Mouse (Mus musculus) thymus, adult 2 months (tissue): Measurements from ENCODE around the gene Fndc3b.

Experiments
- CTCF ChIP-seq: fragments of 200-500 bp; IDR thresholded peaks from 2 replicates; pipeline ENCODE4 v1.5.1; 2012; ENCODE audit warnings: mild to moderate bottlenecking, control low read depth, low read length, moderate library complexity, borderline replicate concordance; ENCODE audit not compliant: control insufficient read depth, poor library complexity, insufficient read depth; ENCODE audit errors: extremely low read depth
- POLR2A ChIP-seq: fragments of 200-500 bp; IDR thresholded peaks from 2 replicates; pipeline ENCODE4 v1.6.1; 2012; ENCODE audit warnings: mild to moderate bottlenecking, low read length, control low read depth, moderate library complexity; ENCODE audit not compliant: control insufficient read depth, poor library complexity, insufficient read depth; ENCODE audit errors: extremely low read depth

DNA sequence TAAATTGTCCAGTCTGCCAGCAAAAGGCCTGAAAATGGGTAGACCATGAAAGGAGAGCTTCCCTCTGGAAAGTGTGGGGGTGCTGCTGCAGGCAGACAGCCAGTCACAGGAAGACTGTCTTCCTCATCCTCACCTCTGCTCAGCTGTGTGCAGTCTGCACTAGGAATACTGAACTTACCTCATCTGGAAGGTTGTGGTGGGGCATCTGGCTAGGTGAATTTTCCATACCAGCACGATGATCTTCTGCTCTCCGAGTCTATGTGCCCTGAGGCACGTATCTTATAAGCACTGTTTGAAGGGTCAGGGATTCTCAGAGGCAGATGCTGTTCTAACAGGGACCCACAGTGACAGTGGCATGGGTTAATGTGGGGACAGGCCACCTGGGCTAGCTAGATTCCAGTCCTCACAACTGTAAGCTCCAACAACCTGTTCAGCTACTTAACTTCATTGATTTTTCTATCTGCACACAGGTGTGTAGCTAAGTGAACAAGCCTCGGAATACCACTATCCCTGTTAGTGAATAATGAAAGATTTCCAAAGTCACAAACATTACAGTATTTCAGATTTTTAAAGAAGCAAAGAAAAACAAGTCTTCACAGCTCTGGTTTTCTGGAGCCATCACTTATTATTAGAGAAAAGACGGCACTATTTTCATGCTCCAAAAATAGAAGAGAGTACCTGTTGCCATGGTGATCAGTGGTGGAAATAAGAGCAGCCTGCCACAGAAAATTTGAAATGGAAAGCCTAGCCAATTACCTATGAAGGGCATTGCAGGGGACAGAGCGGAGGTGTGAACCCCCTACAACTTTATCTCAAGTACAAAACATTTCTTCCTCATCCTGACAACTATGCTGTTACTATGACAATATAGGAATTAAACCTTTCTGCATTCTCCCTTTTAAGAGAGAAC lies 128.9 kb downstream of the Fndc3b start:
- TF ChIP-seq POLR2A (no peak), CTCF (no peak)
